Mouse (Mus musculus): ENCODE measurements around the gene Myo3b. TPM values are rescaled to one million over a fixed set of nuclear protein-coding genes. Genes with fewer than 3 reads are reported as not detected.

The Myo3b gene
- polyA plus RNA-seq, 2 experiments, result not detected

- H3K4me1 ChIP-seq (replicated peaks; ENCODE audit: control insufficient read depth in 2 of 2, insufficient read depth in 2 of 2, low read length in 1 of 2), result no peaks in the 10 kb centered on the region
- H3K4me2 ChIP-seq (ENCODE audit: low read depth), result no peak overlapping the region
- no peak overlapping the region for H3K9ac ChIP-seq (replicated peaks)
- H3K27ac ChIP-seq, result no peak overlapping the region
- H3K27me3 ChIP-seq (ENCODE audit: control insufficient read depth, insufficient read depth, low read length), result no peaks in the 10 kb centered on the region; the same call in 1 of the 2 replicates
- H3K4me3 ChIP-seq (ENCODE audit: insufficient read depth in 1 of 2, low read depth in 2 of 2, low read length in 2 of 2), result no peak overlapping the region
- 51% methylated on average over 8 of the region's 8 CpGs for WGBS (ENCODE audit: insufficient replicate concordance)
- DNase-seq (ENCODE audit: low read depth in 3 of 3, low spot score in 3 of 3), result peak in 2 of 3 experiments; percentile 18 to 19
- no peak for TF ChIP-seq EP300 (IDR thresholded peaks at IDR 0.05; ENCODE audit: low read depth)
- peak; percentile 81 for TF ChIP-seq CTCF (IDR thresholded peaks at IDR 0.05; ENCODE audit: low read depth)
- ATAC-seq (ENCODE audit: insufficient read depth), result no peak
- H3K36me3 ChIP-seq (replicated peaks; ENCODE audit: control insufficient read depth, insufficient read depth, low read depth), result no peaks in the 10 kb centered on the region
- no peaks in the 10 kb centered on the region for H3K9me3 ChIP-seq (ENCODE audit: control insufficient read depth, low read length)
Observed at GRCm38 (mm10) chr2:70037221-70037620, 1.7 kb upstream of the Myo3b start.

GRCm38 (mm10) chr2:70044466-70044865 lies 5.5 kb downstream of the Myo3b start:
- Histone ChIP-seq H3K9ac (replicated peaks) (no peak overlapping the region), H3K9me3 (ENCODE audit: control insufficient read depth, low read length) (no peaks in the 10 kb centered on the region), H3K27me3 (ENCODE audit: control insufficient read depth, insufficient read depth, low read length) (no peaks in the 10 kb centered on the region), H3K4me2 (ENCODE audit: low read depth) (no peak overlapping the region), H3K4me1 (replicated peaks; ENCODE audit: control insufficient read depth in 2 of 2, insufficient read depth in 2 of 2, low read length in 1 of 2) (no peaks in the 10 kb centered on the region), H3K4me3 (ENCODE audit: insufficient read depth in 1 of 2, low read depth in 2 of 2, low read length in 2 of 2) (no peak overlapping the region), H3K27ac (no peak overlapping the region), H3K36me3 (replicated peaks; ENCODE audit: control insufficient read depth, insufficient read depth, low read depth) (no peaks in the 10 kb centered on the region)
- 55% methylated on average over 6 of the region's 6 CpGs for WGBS (ENCODE audit: insufficient replicate concordance)
- no peak for TF ChIP-seq CTCF (IDR thresholded peaks at IDR 0.05; ENCODE audit: low read depth)
- TF ChIP-seq EP300 (IDR thresholded peaks at IDR 0.05; ENCODE audit: low read depth), result no peak
- no peak for DNase-seq (ENCODE audit: low read depth in 3 of 3, low spot score in 3 of 3)
- no peak for ATAC-seq (ENCODE audit: insufficient read depth)

- no peak for TF ChIP-seq EP300 (IDR thresholded peaks at IDR 0.05; ENCODE audit: low read depth)
- TF ChIP-seq CTCF (IDR thresholded peaks at IDR 0.05; ENCODE audit: low read depth), result no peak
- Histone ChIP-seq H3K27me3 (ENCODE audit: control insufficient read depth, insufficient read depth, low read length) (no peaks in the 10 kb centered on the region), H3K27ac (no peak overlapping the region), H3K9me3 (ENCODE audit: control insufficient read depth, low read length) (no peaks in the 10 kb centered on the region), H3K4me2 (ENCODE audit: low read depth) (no peak overlapping the region), H3K9ac (replicated peaks) (no peak overlapping the region), H3K4me3 (ENCODE audit: insufficient read depth in 1 of 2, low read depth in 2 of 2, low read length in 2 of 2) (no peak overlapping the region), H3K36me3 (replicated peaks; ENCODE audit: control insufficient read depth, insufficient read depth, low read depth) (no peaks in the 10 kb centered on the region), H3K4me1 (replicated peaks; ENCODE audit: control insufficient read depth in 2 of 2, insufficient read depth in 2 of 2, low read length in 1 of 2) (no peaks in the 10 kb centered on the region)
- WGBS (ENCODE audit: insufficient replicate concordance), result 49% methylated on average over 11 of the region's 11 CpGs
- DNase-seq (ENCODE audit: low read depth in 3 of 3, low spot score in 3 of 3) (no peak), ATAC-seq (ENCODE audit: insufficient read depth) (no peak)
Observed at GRCm38 (mm10) chr2:70047868-70048267, 8.9 kb downstream of the Myo3b start.

GRCm38 (mm10) chr2:70053803-70054202 lies 14.9 kb downstream of the Myo3b start:
- Histone ChIP-seq H3K9me3 (ENCODE audit: control insufficient read depth, low read length) (no peaks in the 10 kb centered on the region), H3K27ac (no peak overlapping the region), H3K27me3 (ENCODE audit: control insufficient read depth, insufficient read depth, low read length) (no peaks in the 10 kb centered on the region), H3K9ac (replicated peaks) (no peak overlapping the region), H3K36me3 (replicated peaks; ENCODE audit: control insufficient read depth, insufficient read depth, low read depth) (no peaks in the 10 kb centered on the region), H3K4me2 (ENCODE audit: low read depth) (no peak overlapping the region), H3K4me3 (ENCODE audit: insufficient read depth in 1 of 2, low read depth in 2 of 2, low read length in 2 of 2) (no peak overlapping the region), H3K4me1 (replicated peaks; ENCODE audit: control insufficient read depth in 2 of 2, insufficient read depth in 2 of 2, low read length in 1 of 2) (no peaks in the 10 kb centered on the region)
- 72% methylated on average over 9 of the region's 9 CpGs for WGBS (ENCODE audit: insufficient replicate concordance)
- no peak for TF ChIP-seq EP300 (IDR thresholded peaks at IDR 0.05; ENCODE audit: low read depth)
- TF ChIP-seq CTCF (IDR thresholded peaks at IDR 0.05; ENCODE audit: low read depth), result no peak
- DNase-seq (ENCODE audit: low read depth in 3 of 3, low spot score in 3 of 3) (no peak), ATAC-seq (ENCODE audit: insufficient read depth) (no peak)

GRCm38 (mm10) chr2:70058201-70058600 lies 19.3 kb downstream of the Myo3b start:
- no peak for TF ChIP-seq EP300 (IDR thresholded peaks at IDR 0.05; ENCODE audit: low read depth)
- TF ChIP-seq CTCF (IDR thresholded peaks at IDR 0.05; ENCODE audit: low read depth), result no peak
- no peak overlapping the region for H3K4me2 ChIP-seq (ENCODE audit: low read depth)
- H3K27me3 ChIP-seq (ENCODE audit: control insufficient read depth, insufficient read depth, low read length), result no peaks in the 10 kb centered on the region
- no peak overlapping the region for H3K4me3 ChIP-seq (ENCODE audit: insufficient read depth in 1 of 2, low read depth in 2 of 2, low read length in 2 of 2)
- H3K36me3 ChIP-seq (replicated peaks; ENCODE audit: control insufficient read depth, insufficient read depth, low read depth), result no peaks in the 10 kb centered on the region
- 70% methylated on average over 4 of the region's 4 CpGs for WGBS (ENCODE audit: insufficient replicate concordance)
- ATAC-seq (ENCODE audit: insufficient read depth) (no peak), DNase-seq (ENCODE audit: low read depth in 3 of 3, low spot score in 3 of 3) (no peak)
- H3K27ac ChIP-seq, result no peak overlapping the region
- H3K4me1 ChIP-seq (replicated peaks; ENCODE audit: control insufficient read depth in 2 of 2, insufficient read depth in 2 of 2, low read length in 1 of 2), result no peaks in the 10 kb centered on the region
- no peaks in the 10 kb centered on the region for H3K9me3 ChIP-seq (ENCODE audit: control insufficient read depth, low read length)
- no peak overlapping the region for H3K9ac ChIP-seq (replicated peaks)

All from liver, embryonic 14.5 days (tissue).